Comparison of ENCODE assay signal across 16 mouse cellular contexts in genomic region chr2:65436917-65437316, GRCm38 (mm10).
A peak's percentile ranks its signal among the peaks of the same experiment; 100 is the strongest.
DNase-seq lines count a peak whose midpoint lies in the region.
"Had no signal": no experiment of that assay in that cellular context is flagged by ENCODE, and none has a peak within 500 bp of the region (broad histone marks: within the 10 kb centered on the region; RNA-seq: fewer than 3 reads in every experiment).

No protein-coding gene starts in this region.

- peak; percentile 58 for DNase-seq in ES-CJ7 (ENCODE audit: low read depth, low spot score)
- DNase-seq in ZHBTc4 (ENCODE audit: low read depth, low spot score) = peak; percentile 91
- DNase-seq in spleen, adult 12 weeks (ENCODE audit: low spot score) = no peak
- no peak for DNase-seq in layer of hippocampus, adult 11-12 months (ENCODE audit: low spot score)
- DNase-seq: adrenal gland, adult 2 months; adrenal gland, adult 8-10 months; adrenal gland, postnatal 10 days; adrenal gland, postnatal 14 days; adrenal gland, postnatal 25 days; adrenal gland, postnatal 36 days; B cell, adult 2 months; cerebellum, adult 11 months; cerebellum, adult 11-12 months; cerebellum, adult 18-20 months; cerebellum, adult 2 months; cerebellum, adult 8-10 months had no signal

Comparison
In these comparisons a context has a peak if more than half of its experiments do, and no peak if none do; other contexts are left out.
1. DNase-seq: peak in ES-CJ7 (single experiment) and ZHBTc4 (single experiment); none in spleen, adult 12 weeks (single experiment) and layer of hippocampus, adult 11-12 months (single experiment).